Mouse (Mus musculus) ES-E14 (cell line): ENCODE data around the gene Gm572. TPM values are rescaled to one million over a fixed set of nuclear protein-coding genes. Genes with fewer than 3 reads are reported as not detected.

ENCODE experiments used
- DNase-seq: peaks from one replicate; pipeline ENCODE4 v3.0.0-alpha.2; 2013; ENCODE audit warnings: low read depth, low spot score
- H3K27ac ChIP-seq: 2 replicates; pipeline ENCODE4 v1.5.1; 2012; ENCODE audit warnings: low read depth, mild to moderate bottlenecking, low read length, moderate library complexity, mixed read lengths; ENCODE audit not compliant: poor library complexity, insufficient read depth, severe bottlenecking
- H3K36me3 ChIP-seq: 2 replicates; pipeline ENCODE4 v1.6.1; 2012; ENCODE audit warnings: mild to moderate bottlenecking, low read length, moderate library complexity, mixed read lengths; ENCODE audit not compliant: control insufficient read depth, poor library complexity, insufficient read depth, severe bottlenecking
- H3K4me1 ChIP-seq, 2 experiments: fragments of 150-350 bp in 1 of 2; sonication (generic) in 1 of 2; 2 replicates each; pipeline ENCODE4 v1.6.1; 2012; ENCODE audit warnings: low read length in 2 of 2, mild to moderate bottlenecking in 1 of 2, mixed read lengths in 1 of 2; ENCODE audit not compliant: control insufficient read depth in 2 of 2, insufficient read depth in 2 of 2, poor library complexity in 1 of 2
- H3K4me3 ChIP-seq, 2 experiments: fragments of 150-350 bp in 1 of 2; sonication (generic) in 1 of 2; 2 replicates each; pipeline ENCODE4 v1.5.1; 2012; ENCODE audit warnings: low read length in 2 of 2, low read depth in 1 of 2, mild to moderate bottlenecking in 1 of 2, mixed read lengths in 1 of 2; ENCODE audit not compliant: insufficient read depth in 1 of 2, poor library complexity in 1 of 2, severe bottlenecking in 1 of 2
- H3K9ac ChIP-seq: 2 replicates; pipeline ENCODE4 v1.6.1; 2012; ENCODE audit warnings: low read depth, mild to moderate bottlenecking, low read length, mixed read lengths; ENCODE audit not compliant: poor library complexity, insufficient read depth, severe bottlenecking
- H3K9me3 ChIP-seq: fragments of 150-350 bp; sonication (generic); 2 replicates; pipeline ENCODE4 v1.6.1; 2012; ENCODE audit warnings: low read depth, mild to moderate bottlenecking, low read length; ENCODE audit not compliant: control insufficient read depth, insufficient read depth
- CHD2 ChIP-seq: IDR thresholded peaks from 2 replicates; pipeline ENCODE4 v1.6.1; 2014; ENCODE audit warnings: mild to moderate bottlenecking, low read depth, low read length, inconsistent platforms
- HCFC1 ChIP-seq: IDR thresholded peaks from 2 replicates; pipeline ENCODE4 v1.6.1; 2012; ENCODE audit warnings: low read length, inconsistent platforms, borderline replicate concordance; ENCODE audit not compliant: insufficient read depth
- MAFK ChIP-seq: IDR thresholded peaks from 2 replicates; pipeline ENCODE4 v1.6.1; 2014; ENCODE audit warnings: mild to moderate bottlenecking, low read depth, low read length, inconsistent platforms; ENCODE audit not compliant: insufficient read depth
- ZC3H11A ChIP-seq: IDR thresholded peaks from 2 replicates; pipeline ENCODE4 v1.6.1; 2012; ENCODE audit warnings: low read depth, mild to moderate bottlenecking, inconsistent platforms, low read length, borderline replicate concordance
- ZNF384 ChIP-seq: IDR thresholded peaks from 2 replicates; pipeline ENCODE4 v1.6.1; 2012; ENCODE audit warnings: low read depth, low read length, inconsistent platforms
- in situ Hi-C, 2 experiments: fragments of 600-800 bp; cut with MboI; formaldehyde crosslinking; loops; one replicate each; pipeline ENCODE4 v1.15.1; 2025; ENCODE audit warnings: low sequenced_read_pairs in 2 of 2, inconsistent platforms in 1 of 2; ENCODE audit not compliant: unreplicated experiment in 2 of 2
- total RNA-seq: library from RNA; depleted of rRNA; stranded (reverse); fragments of 300-350 nt; gene quantifications from 2 replicates; pipeline ENCODE4 v1.2.3, GENCODE M21; 2012

Gene Gm572
- total RNA-seq, 1 experiment, result 0.13 TPM

- no peaks in the 10 kb centered on the region for H3K9me3 ChIP-seq
- in situ Hi-C loops, result no loop called here
- H3K4me1 ChIP-seq, result peaks cover 0 to 10% of the 10 kb centered on the region in 2 experiments; a peak in 2 of 4 replicates
- H3K9ac ChIP-seq, result peak overlapping the region; percentile 46; the same call in 1 of the 2 replicates
- TF ChIP-seq ZNF384 (no peak), ZC3H11A (no peak), CHD2 (no peak; the same call in 1 of the 2 replicates), MAFK (no peak), HCFC1 (no peak)
- peak; percentile 86 for DNase-seq
- no peaks in the 10 kb centered on the region for H3K36me3 ChIP-seq
- peak overlapping the region; percentile 12 to 31; a peak in 3 of 4 replicates for H3K4me3 ChIP-seq
- H3K27ac ChIP-seq, result no peak overlapping the region
These were observed 1.0 kb downstream of the Gm572 start for GRCm38 (mm10) chr4:148644157-148644511.

GRCm38 (mm10) chr4:148644926-148645325, 1.8 kb downstream of the Gm572 start:
- Histone ChIP-seq H3K9me3 (no peaks in the 10 kb centered on the region), H3K4me3 (no peak overlapping the region), H3K27ac (no peak overlapping the region), H3K9ac (no peak overlapping the region), H3K36me3 (no peaks in the 10 kb centered on the region), H3K4me1 (peaks cover 0 to 10% of the 10 kb centered on the region in 2 experiments; a peak in 2 of 4 replicates)
- in situ Hi-C loops, result no loop called here
- no peak for DNase-seq
- TF ChIP-seq HCFC1, result no peak
- TF ChIP-seq ZNF384, result no peak
- no peak for TF ChIP-seq ZC3H11A
- TF ChIP-seq MAFK, result no peak
- no peak for TF ChIP-seq CHD2

- TF ChIP-seq HCFC1, result no peak
- no peak for TF ChIP-seq ZNF384
- TF ChIP-seq CHD2, result no peak
- TF ChIP-seq ZC3H11A, result no peak
- no peak for TF ChIP-seq MAFK
- in situ Hi-C loops, result no loop called here
- Histone ChIP-seq H3K27ac (no peak overlapping the region), H3K9me3 (no peaks in the 10 kb centered on the region), H3K36me3 (no peaks in the 10 kb centered on the region), H3K4me1 (peaks cover 3 to 10% of the 10 kb centered on the region in 2 experiments; a peak in 3 of 4 replicates), H3K4me3 (no peak overlapping the region), H3K9ac (no peak overlapping the region)
- no peak for DNase-seq
These were observed 3.5 kb downstream of the Gm572 start for GRCm38 (mm10) chr4:148646616-148647015.

DNA sequence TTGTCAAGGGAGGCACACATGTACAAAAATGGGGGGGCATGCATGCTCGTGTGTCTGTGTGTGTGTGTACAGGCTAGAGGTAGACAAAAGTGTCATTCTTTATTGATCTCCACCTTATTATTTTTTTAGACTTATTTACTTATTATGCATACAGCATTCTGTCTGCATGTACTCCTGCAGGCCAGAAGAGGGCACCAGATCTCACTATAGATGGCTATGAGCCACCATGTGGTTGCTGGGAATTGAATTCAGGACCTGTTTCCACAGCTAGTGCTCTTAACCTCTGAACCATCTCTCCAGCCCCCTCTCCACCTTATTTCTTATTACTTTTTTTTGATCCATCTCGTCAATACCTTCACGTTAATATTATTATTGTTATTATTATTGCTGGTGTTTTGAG, 6.2 kb downstream of the Gm572 start:
- in situ Hi-C loops, result no loop called here
- no peak for DNase-seq
- H3K9ac ChIP-seq, result no peak overlapping the region
- no peaks in the 10 kb centered on the region for H3K9me3 ChIP-seq
- H3K36me3 ChIP-seq, result no peaks in the 10 kb centered on the region
- TF ChIP-seq CHD2 (no peak), ZNF384 (no peak), ZC3H11A (no peak), HCFC1 (no peak), MAFK (no peak)
- no peak overlapping the region for H3K4me3 ChIP-seq
- peaks cover 3% of the 10 kb centered on the region in 2 experiments; a peak in 2 of 4 replicates for H3K4me1 ChIP-seq
- H3K27ac ChIP-seq, result no peak overlapping the region

DNA sequence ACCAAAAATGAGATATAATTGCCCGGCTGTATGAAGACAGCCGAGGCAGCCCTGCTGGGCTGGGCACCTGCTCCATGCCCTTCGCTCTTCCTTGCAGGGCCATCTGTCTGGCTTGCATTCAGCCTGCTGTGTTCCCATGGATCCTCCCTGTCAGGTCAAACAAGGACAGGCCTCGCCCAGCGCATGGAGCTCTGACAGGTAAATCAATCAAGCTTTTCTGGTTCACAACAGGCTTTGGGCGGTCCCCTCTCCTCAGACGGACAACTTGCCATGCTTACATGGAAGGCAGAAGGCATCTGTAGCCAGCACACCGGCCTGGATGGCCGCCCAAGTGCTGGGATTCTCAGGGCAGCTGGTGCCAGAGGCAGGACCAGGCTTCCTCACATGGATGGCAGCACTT, 7.9 kb downstream of the Gm572 start:
- DNase-seq, result no peak
- in situ Hi-C loops, result no loop called here
- Histone ChIP-seq H3K36me3 (no peaks in the 10 kb centered on the region), H3K4me3 (peak overlapping the region; percentile 16 to 28; a peak in 3 of 4 replicates), H3K4me1 (peaks cover 3% of the 10 kb centered on the region in 2 experiments; a peak in 2 of 4 replicates), H3K9me3 (no peaks in the 10 kb centered on the region), H3K27ac (0 out of 2 replicates have a peak overlapping the region, but pooled peaks have one; percentile 9), H3K9ac (peak overlapping the region; percentile 19; the same call in 1 of the 2 replicates)
- TF ChIP-seq ZNF384 (no peak), CHD2 (no peak), MAFK (no peak), ZC3H11A (no peak)
